24 mouse cellular contexts compared by ENCODE assay signal in the genomic region with DNA sequence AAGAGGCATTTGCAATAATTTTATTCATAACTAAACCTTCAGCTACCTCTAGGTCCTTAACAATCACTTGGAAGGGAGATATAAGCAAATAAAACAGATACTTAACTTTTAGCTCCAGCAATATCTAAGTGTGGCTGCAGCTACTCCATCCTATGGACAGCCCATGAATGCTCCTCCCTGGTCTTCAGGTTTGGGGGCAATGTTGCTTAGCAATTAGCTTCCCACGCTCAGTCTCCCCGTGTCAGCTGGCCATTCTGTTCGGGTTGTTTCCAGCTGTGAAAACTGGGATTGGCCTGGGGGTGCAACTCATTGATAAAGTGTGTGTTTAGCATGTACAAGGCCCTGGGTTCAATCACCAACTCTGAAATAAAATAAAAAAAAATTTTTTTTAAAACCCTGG.
DNase-seq lines count a peak whose midpoint lies in the region; ATAC-seq lines count a peak whose summit lies in the region.
"Had no signal": no experiment of that assay in that cellular context is flagged by ENCODE, and none has a peak within 500 bp of the region (broad histone marks: within the 10 kb centered on the region; RNA-seq: fewer than 3 reads in every experiment).

No protein-coding gene starts in this region.

- no peak overlapping the region for H3K4me2 ChIP-seq in hindbrain, embryonic 16.5 days (ENCODE audit: low read length)
- no peak overlapping the region for H3K4me2 ChIP-seq in neural tube, embryonic 11.5 days (ENCODE audit: low read depth)
- no peak overlapping the region for H3K4me2 ChIP-seq in neural tube, embryonic 15.5 days
- H3K4me2 ChIP-seq: embryonic facial prominence, embryonic 12.5 days; forebrain, embryonic 13.5 days; forebrain, embryonic 15.5 days had no signal

- H3K36me3 ChIP-seq in hindbrain, embryonic 10.5 days, result no peaks in the 10 kb centered on the region
- no peaks in the 10 kb centered on the region for H3K36me3 ChIP-seq in hindbrain, embryonic 16.5 days (ENCODE audit: control insufficient read depth, insufficient read depth, low read length)
- no peaks in the 10 kb centered on the region for H3K36me3 ChIP-seq in neural tube, embryonic 11.5 days (ENCODE audit: control insufficient read depth, insufficient read depth, low read length)
- no peaks in the 10 kb centered on the region for H3K36me3 ChIP-seq in neural tube, embryonic 15.5 days
- H3K36me3 ChIP-seq: embryonic facial prominence, embryonic 10.5 days; embryonic facial prominence, embryonic 12.5 days; forebrain, embryonic 15.5 days; G1E had no signal

- ATAC-seq in hindbrain, embryonic 16.5 days, result no peak
- ATAC-seq in neural tube, embryonic 11.5 days (ENCODE audit: insufficient read depth, low FRiP score, low TSS enrichment), result no peak
- no peak for ATAC-seq in neural tube, embryonic 15.5 days (ENCODE audit: low FRiP score)
- ATAC-seq: activated CD4-positive, CD25-positive, alpha-beta regulatory T cell, adult 4 months; CD4-positive, CD25-positive, alpha-beta regulatory T cell, adult 4 months; forebrain, embryonic 13.5 days; forebrain, embryonic 15.5 days; forebrain, postnatal 0 days; Patski had no signal

- H3K9me3 ChIP-seq in hindbrain, embryonic 10.5 days, result 0 out of 2 replicates have a peak, but pooled peaks cover 4% of the 10 kb centered on the region
- no peaks in the 10 kb centered on the region for H3K9me3 ChIP-seq in hindbrain, embryonic 16.5 days (ENCODE audit: control insufficient read depth, low read length)
- no peaks in the 10 kb centered on the region for H3K9me3 ChIP-seq in neural tube, embryonic 11.5 days (ENCODE audit: control insufficient read depth, low read length)
- H3K9me3 ChIP-seq in neural tube, embryonic 15.5 days (replicated peaks), result no peaks in the 10 kb centered on the region
- H3K9me3 ChIP-seq: forebrain, embryonic 13.5 days; forebrain, embryonic 15.5 days had no signal

- peak; percentile 36 for DNase-seq in embryo, embryonic 10.5 days (ENCODE audit: low spot score)
- no peak for DNase-seq in embryo, embryonic 11 days
- peak; percentile 28 for DNase-seq in hindbrain, embryonic 10.5 days (ENCODE audit: low spot score)
- peak; percentile 25 for DNase-seq in neural tube, embryonic 11.5 days (ENCODE audit: low spot score)
- DNase-seq: adrenal gland, adult 8-10 months; adrenal gland, postnatal 14 days; adrenal gland, postnatal 36 days; B cell, adult 2 months; cerebellum, adult 11-12 months; cerebellum, adult 2 months; cerebellum, adult 9-10 months; cerebellum, postnatal 10 days; cerebellum, postnatal 25 days; forebrain, postnatal 0 days had no signal

- peaks cover 27% of the 10 kb centered on the region for H3K27me3 ChIP-seq in hindbrain, embryonic 10.5 days (ENCODE audit: insufficient read depth, poor library complexity, severe bottlenecking)
- H3K27me3 ChIP-seq in hindbrain, embryonic 16.5 days (replicated peaks; ENCODE audit: control insufficient read depth, insufficient read depth, low read length), result no peaks in the 10 kb centered on the region
- H3K27me3 ChIP-seq in neural tube, embryonic 11.5 days (ENCODE audit: control insufficient read depth, insufficient read depth, low read length), result no peaks in the 10 kb centered on the region
- 0 out of 2 replicates have a peak, but pooled peaks cover 3% of the 10 kb centered on the region for H3K27me3 ChIP-seq in neural tube, embryonic 15.5 days (replicated peaks)
- H3K27me3 ChIP-seq: forebrain, embryonic 15.5 days; Patski had no signal

- peaks cover 33% of the 10 kb centered on the region for H3K4me1 ChIP-seq in hindbrain, embryonic 10.5 days (replicated peaks)
- H3K4me1 ChIP-seq in hindbrain, embryonic 16.5 days (ENCODE audit: control insufficient read depth, insufficient read depth, low read depth, low read length), result peaks cover 3% of the 10 kb centered on the region
- H3K4me1 ChIP-seq in neural tube, embryonic 11.5 days (ENCODE audit: control insufficient read depth, insufficient read depth, low read length), result no peaks in the 10 kb centered on the region
- peaks cover 7% of the 10 kb centered on the region; the same call in 1 of the 2 replicates for H3K4me1 ChIP-seq in neural tube, embryonic 15.5 days
- H3K4me1 ChIP-seq: embryonic facial prominence, embryonic 12.5 days had no signal

- H3K4me3 ChIP-seq in hindbrain, embryonic 10.5 days, result no peak overlapping the region
- no peak overlapping the region for H3K4me3 ChIP-seq in hindbrain, embryonic 16.5 days (ENCODE audit: low read length)
- no peak overlapping the region for H3K4me3 ChIP-seq in neural tube, embryonic 11.5 days (ENCODE audit: low read depth, low read length)
- H3K4me3 ChIP-seq in neural tube, embryonic 15.5 days (replicated peaks), result no peak overlapping the region
- H3K4me3 ChIP-seq: embryonic facial prominence, embryonic 10.5 days; embryonic facial prominence, embryonic 12.5 days; forebrain, embryonic 13.5 days; forebrain, embryonic 15.5 days had no signal

- H3K27ac ChIP-seq in hindbrain, embryonic 10.5 days, result no peak overlapping the region
- H3K27ac ChIP-seq in hindbrain, embryonic 16.5 days (ENCODE audit: low read depth, low read length), result no peak overlapping the region
- no peak overlapping the region for H3K27ac ChIP-seq in neural tube, embryonic 11.5 days (ENCODE audit: low read depth, low read length)
- H3K27ac ChIP-seq in neural tube, embryonic 15.5 days (replicated peaks), result no peak overlapping the region
- H3K27ac ChIP-seq: embryonic facial prominence, embryonic 10.5 days; embryonic facial prominence, embryonic 12.5 days; forebrain, embryonic 13.5 days; forebrain, embryonic 15.5 days had no signal

- WGBS in hindbrain, embryonic 10.5 days, result 26% methylated on average over 3 of the region's 3 CpGs
- 22% methylated on average over 3 of the region's 3 CpGs for WGBS in hindbrain, embryonic 16.5 days
- 21% methylated on average over 3 of the region's 3 CpGs for WGBS in neural tube, embryonic 11.5 days
- 19% methylated on average over 3 of the region's 3 CpGs for WGBS in neural tube, embryonic 15.5 days

- H3K9ac ChIP-seq in hindbrain, embryonic 16.5 days (ENCODE audit: low read depth, low read length), result no peak overlapping the region
- no peak overlapping the region for H3K9ac ChIP-seq in neural tube, embryonic 11.5 days (ENCODE audit: low read length)
- no peak overlapping the region for H3K9ac ChIP-seq in neural tube, embryonic 15.5 days (replicated peaks)
- H3K9ac ChIP-seq: embryonic facial prominence, embryonic 12.5 days; forebrain, embryonic 13.5 days; forebrain, embryonic 15.5 days; forebrain, postnatal 0 days had no signal
